Mouse (Mus musculus): ENCODE results near the gene C2cd3.

The C2cd3 gene

DNA sequence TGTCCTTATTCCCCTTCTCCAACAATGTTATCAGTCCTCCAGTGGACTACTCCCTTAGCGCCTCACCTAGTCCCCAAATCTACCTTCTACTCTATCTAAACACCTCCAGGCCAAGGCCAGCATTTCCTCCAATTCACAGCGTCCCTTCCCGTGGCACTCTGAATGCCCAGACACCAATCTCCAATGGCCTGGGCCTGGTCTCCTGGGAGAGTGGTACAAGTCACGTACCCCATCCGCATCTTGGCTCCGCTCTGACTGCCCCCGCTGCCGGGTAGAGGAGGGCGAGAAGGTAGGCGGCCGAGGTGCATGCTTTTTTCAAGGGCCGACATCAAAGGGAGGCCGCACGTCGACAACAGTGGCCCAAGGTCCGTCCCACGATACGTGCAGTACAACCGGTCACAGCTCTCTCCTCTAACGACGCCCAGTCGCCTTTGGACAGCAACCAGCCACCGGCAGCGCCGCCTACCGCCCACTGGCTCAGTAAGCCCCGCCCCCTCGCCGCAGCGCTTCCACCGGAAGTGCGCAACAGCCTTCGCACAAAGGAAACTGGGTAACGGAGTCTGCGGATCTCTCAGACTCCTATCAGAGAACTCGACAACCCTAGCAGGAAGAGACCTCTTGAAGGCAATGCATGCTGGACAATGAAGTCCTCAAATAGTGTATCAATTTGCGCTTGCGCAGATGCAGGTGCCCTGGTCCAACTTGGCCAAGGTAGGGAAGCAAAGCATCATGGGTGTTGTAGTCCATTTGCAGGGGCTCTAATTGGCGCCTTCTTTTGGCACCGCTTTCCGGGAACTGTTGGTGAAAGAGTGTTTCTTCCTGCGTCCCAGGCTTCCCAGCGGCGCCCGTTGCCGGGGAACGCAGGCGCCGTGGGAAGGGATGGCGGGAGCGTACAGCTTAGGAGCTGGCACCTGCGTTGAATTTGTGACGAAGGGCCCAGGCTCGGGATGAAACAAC lies at the start of gene C2cd3, which contains the start of gene Ppme1:
Gene C2cd3 (plus strand): TSS at position 739 of the 957 bp plus-strand sequence.
Gene Ppme1 (minus strand): TSS at position 813 of the 957 bp plus-strand sequence.
- in situ Hi-C loops (cut with MseI, MboI): no loop called here

DNA sequence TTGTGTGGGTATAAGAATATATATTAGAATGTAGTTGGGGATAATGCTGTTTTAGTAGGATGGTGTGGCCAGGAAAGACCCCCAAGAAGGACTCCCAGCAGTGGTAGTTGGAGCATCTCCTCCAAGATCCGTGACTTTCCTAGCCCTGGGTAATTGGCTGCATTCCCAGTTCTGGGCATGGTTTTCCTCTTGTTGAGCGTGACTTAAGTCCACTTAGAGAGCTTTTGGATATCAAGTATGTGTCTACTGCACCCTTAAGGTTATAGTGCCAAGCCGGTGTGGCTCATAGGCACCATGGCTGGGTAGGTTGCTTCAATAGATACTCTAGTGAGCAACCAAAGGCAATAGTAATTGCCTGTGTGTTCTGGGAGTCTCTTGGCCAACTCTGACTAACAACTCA lies 48.3 kb upstream of the C2cd3 start:
- in situ Hi-C loops (cut with MseI, MboI): no loop called here

DNA sequence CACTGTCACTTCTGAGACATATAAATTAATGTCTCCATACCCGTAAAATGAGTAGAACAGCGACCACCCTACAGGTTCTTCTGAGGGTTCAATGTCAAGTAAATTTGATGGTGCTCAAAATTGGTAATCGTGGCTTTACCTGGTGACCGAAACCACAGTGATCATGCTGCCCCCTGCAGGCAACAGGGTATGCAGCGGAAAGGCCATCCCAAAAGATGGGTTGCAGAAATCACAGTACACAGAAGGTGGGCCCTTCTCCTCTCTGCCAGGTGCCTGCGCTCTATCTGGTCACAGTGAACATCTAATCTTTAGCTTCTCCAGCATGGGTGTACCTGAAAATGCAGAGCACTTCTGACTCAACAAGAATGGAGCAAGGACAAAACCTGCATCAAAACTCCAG lies 46.6 kb upstream of the C2cd3 start:
- in situ Hi-C loops (cut with MseI, MboI): loop anchor here in 1 of 2 experiments (5.0 kb wide), 1 partner anchor 43 kb away; no protein-coding TSS in a partner anchor

DNA sequence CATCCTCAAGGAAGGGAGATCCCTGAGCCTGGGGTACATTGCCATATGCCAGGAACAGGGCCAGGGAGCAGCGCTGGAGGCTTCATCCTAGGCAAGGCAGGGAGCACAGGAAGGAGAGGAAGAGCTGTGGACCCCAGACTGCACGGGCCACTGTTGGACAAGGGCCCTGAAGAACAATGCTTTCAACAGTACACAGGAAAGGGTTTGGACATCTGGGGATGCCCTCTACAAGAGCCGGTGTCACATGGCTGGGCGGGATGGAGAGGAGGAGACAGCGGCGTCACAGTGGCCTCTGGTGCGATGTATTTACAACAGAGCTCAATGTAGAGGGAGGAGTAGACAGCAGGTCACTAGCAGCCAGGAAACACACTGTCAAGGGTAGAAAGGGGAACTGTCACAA lies 44.5 kb upstream of the C2cd3 start:
- in situ Hi-C loops (cut with MseI, MboI): loop anchor here in 1 of 2 experiments (5.0 kb wide), 1 partner anchor 45 kb away; no protein-coding TSS in a partner anchor

DNA sequence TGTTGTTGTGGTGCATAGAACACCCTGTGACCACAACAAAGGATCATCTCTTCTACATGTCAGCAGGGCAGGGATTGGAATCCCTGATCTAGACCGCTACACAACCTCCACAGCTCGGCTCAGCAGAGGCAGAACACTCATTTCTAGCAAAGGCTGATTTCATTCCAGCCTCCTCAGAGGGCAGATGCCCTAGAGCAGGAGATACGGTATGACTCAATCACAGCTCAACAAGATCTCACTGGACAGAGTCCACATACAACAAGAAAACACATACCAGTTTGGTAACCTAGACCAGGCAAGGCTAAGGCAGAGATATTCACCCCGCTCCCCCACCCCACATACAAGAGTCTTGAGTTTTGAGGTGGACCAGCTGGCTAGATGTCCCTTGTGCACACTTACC lies 43.4 kb upstream of the C2cd3 start:
- in situ Hi-C loops (cut with MseI, MboI): loop anchor here in 1 of 2 experiments (5.0 kb wide), 1 partner anchor 46 kb away; no protein-coding TSS in a partner anchor

DNA sequence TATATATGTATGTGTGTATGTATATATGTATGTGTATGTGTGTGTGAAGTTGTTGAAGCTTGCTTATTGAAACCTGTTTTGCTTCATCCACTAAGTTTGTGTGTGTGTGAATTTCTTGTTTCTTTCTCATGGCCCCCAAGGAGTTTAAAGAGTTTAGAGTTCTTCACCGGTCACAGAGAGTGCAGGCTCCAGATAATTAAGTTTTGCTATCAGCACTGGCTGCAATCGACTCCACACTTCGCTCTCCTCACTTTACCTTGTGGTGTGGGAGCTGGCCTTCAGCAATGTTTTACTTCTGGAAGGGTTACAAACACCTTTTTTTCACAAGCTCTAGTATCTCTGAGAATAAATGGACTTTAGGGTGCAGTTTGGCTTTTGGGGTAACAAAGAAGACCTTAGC lies 40.8 kb upstream of the C2cd3 start:
- in situ Hi-C loops (cut with MseI, MboI): no loop called here

DNA sequence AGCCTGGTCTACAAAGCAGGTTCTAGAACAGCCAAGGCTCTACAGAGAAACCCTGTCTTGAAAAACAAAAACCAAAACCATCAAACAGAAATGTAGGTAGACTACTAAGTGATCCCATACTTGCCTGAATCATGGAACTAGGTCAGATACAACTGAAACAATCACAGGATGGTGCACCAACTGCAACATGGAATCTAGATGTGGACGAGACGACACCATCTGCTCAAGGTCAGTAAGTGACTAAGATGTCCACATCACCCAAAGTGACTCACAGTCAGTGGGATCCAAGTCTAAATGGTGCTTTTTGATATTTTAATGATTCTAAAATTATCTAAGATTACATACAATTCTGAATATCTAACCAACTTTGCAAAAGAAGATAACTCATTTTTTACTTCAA lies 36.1 kb upstream of the C2cd3 start:
- in situ Hi-C loops (cut with MseI, MboI): no loop called here

DNA sequence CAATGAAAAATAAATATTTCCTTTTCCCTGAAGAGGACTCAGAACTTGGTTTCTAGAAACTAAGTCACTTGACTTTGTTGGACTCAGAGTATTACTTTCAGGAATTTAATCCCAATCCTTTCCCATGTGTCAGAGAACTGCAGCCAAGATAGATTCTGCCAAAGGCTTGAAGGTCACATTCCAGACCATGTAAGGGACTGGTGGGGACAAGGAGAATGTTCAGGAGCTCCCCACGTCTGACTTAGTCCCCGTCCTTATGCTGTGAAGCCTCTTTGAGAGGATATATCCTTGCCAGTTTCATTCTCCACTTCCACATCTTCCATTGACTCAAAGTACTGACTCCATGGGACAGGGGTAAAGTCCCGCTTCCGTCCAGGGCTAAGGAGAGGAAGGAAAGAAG lies 17.0 kb upstream of the C2cd3 start:
- in situ Hi-C loops (cut with MseI, MboI): no loop called here

DNA sequence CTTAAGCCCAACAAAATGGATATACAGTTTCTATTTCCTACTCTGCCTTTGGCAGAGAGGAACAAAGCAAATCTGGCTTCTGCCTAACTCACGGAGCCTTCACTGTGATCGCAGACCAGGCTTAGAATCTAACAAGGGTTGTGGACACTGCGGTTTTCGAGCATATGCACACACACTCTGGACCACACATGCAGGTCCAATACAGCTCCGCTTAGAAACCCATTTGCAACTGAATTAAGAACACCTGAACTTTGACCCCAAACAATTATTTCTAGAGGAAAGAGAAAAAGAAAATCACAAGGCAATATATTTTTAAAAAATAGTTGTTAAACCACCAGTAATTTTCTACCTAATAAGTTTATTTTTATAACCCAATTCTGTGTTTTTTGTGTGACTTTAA lies 15.7 kb upstream of the C2cd3 start:
- in situ Hi-C loops (cut with MseI, MboI): no loop called here

DNA sequence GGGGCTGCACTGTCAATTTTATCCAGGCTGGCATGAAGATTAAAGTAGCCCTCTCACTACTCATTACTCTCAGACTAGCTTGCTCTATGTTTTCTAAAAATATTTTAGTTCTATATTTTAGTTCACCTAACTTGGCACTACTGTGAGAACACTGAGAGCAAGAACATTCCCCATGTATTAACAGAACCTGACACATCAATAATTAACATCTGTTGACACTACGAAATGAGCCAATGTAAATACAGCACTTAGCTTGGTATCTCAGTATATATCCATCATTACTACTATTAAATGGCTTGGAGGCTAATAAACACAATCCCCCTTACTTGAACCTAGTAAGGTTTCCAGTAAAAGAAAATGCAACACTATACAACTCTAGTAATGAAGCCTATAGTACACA lies 15.3 kb upstream of the C2cd3 start:
- in situ Hi-C loops (cut with MseI, MboI): no loop called here

DNA sequence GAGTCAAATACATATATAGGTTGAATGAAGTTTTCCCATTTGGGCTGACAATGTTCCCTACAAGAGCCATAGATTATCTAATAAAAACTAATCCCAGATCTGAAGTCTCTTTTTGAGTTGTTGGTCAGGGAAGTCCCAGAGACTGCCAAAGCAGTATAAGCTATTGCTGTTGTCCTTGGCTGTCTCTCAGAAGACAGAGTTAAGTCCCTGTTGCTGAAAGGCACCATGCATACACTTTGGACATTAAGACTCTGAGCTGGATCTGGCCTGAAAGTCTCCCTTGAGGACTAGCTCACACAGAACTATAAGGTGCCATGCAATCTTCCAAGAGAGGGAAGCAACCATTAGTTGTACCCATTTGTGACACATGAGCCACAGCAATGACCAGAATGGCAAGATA lies 14.2 kb upstream of the C2cd3 start:
- in situ Hi-C loops (cut with MseI, MboI): no loop called here

DNA sequence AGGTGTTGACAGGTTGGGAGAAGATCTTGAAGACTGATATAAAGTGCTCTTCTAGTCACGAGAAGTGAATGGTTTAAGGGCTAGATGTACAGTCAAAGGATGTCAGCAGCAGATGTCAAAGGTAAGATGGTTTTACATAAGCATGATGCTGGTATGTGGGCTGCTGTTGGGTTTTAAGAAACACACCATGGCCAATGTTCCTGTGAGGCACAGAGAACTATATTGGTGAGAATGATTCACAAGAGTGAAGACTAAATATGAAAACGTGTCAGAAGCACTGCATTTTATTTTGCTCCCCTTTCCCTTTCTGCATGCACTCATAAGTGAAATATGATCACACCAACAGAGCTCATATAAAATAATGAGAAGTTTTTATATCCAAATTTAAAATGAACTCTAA lies 8.9 kb upstream of the C2cd3 start:
- in situ Hi-C loops (cut with MseI, MboI): no loop called here

DNA sequence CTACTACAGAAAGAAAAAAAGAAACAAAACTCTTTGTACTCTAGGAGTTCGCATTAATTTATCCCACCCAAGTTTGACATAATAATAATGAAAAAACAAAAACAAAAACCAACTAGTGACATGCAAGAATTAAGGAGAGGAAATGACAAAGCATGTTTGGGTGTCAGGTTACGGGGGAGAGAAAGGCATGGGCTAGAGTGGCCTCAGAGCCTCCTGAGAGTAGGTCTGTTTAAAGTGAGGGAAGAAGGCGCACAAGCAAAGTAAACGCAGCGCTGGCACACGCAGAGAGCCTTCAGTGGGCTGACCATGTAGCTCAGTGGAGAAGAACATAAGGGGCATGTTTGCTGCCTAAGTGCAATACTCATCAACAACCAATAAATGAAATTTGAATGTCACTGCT lies 7.1 kb upstream of the C2cd3 start:
- in situ Hi-C loops (cut with MseI, MboI): no loop called here

DNA sequence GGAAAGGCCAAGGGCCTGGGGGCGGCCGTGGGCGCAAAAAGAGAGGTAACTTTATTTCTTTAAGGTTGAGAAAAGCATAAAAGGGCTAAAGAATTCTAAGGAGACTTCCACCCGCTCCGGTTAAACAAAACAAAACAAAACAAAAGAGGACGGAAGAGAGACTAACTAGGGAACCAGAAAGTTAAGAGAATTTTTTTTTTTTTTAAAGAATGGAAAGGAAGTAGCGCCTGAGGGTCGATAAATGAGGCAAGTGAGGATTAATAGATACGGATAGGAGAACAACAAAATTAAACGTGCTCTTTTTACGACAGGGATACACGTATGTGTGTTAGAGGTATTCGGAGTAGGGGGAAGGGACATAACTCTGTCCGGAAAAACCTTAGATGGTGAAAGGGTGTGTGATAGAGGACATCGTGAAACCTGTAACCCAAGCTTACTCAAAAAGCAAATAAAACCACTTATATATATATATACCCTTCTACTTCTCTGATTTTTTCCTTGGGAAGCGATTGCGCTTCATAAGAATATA lies 483 bp downstream of the C2cd3 start:
- in situ Hi-C loops (cut with MseI, MboI): no loop called here

DNA sequence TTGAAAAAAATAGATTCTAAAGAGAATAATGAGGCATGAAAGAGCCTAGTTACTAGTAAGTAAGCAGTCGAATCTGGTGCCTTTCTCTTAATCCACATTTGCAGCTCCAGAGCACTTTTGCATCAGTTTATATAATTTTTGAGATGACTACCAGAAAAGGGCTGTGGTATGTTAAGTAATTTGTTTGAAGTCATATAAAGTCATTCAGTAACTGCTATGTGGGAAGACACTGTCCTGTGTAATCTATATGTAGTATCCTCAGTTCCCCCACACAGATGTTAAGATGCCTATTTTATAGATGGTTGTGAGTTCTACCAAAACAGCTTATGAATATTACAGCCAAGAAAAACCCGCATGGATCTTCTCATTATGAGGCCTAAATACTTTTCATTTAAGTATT lies 6.2 kb downstream of the C2cd3 start:
- in situ Hi-C loops (cut with MseI, MboI): no loop called here

DNA sequence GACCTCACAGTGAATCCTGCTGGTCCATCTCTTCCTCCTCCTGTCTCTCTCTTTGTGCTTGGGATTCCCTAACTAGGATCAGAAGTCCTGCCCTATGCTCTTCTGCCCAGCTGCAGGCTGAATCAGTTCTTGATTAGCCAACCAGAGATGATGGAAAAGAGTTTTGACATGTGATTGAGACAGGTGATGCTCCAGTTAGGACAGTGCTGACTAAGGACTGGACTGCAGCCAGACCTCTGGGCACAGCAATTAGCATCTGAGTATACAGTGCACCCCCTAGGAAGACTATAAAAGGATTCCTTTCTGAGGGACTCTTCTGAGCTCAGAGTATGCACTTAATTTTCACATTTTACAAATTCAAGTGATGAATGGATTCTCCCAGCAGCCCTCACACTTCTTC lies 9.1 kb downstream of the C2cd3 start:
- in situ Hi-C loops (cut with MseI, MboI): no loop called here

DNA sequence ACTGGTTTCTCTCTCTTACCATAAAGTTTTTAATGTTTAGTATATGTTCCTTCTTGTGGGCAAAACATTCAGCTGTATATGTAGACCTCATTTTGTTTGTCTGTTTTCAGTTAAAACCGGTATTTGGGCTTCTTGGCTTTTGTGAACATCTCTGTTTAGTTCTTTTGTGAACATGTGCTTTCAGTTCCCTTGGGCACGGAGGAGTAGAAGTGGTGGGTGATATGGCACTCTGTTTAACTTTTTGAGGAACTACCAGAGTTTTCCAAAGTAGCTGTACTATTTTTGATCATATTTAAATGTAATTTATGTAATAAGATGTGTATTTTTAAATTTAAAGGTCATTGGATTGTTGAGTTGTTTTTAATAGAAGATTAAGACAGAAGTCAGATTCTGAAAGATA lies 11.2 kb downstream of the C2cd3 start:
- in situ Hi-C loops (cut with MseI, MboI): no loop called here

DNA sequence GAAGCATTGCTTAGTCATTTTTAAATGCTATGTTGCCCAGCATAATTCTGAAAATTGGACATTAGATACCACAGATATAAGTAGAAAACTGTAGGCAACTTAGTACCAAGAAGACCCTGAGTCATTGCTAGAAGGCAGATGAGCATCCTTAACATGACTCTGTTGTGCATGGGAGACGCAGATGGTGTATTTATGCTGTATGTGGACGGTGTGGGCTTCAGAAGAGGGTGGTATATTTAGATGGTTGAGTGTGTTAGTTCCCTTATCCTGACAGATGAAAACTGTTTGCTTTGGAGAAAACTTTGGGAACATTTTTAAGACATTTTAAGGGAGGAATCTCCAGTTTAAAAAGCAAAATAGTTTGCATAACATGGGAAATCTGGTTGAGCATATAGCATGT lies 16.1 kb downstream of the C2cd3 start:
- in situ Hi-C loops (cut with MseI, MboI): no loop called here

DNA sequence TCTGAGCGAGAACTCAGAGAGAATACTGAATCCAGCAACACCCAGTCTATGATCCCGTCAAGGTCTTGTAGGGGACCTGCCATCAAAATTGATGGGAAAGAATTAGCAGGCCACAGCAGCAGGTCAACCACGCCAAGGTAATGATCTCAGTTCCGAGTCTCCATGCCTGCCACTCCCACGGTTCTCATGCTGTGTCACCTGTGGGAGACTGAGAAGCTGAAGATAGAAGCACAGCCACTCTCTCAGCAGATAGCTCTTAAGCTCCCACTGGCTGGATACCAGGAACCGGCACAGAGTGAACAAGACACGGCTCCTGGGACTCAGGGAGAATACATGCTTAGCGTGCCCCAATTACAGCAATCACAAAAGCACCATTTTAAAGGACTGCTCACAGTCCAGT lies 18.1 kb downstream of the C2cd3 start:
- in situ Hi-C loops (cut with MseI, MboI): no loop called here

DNA sequence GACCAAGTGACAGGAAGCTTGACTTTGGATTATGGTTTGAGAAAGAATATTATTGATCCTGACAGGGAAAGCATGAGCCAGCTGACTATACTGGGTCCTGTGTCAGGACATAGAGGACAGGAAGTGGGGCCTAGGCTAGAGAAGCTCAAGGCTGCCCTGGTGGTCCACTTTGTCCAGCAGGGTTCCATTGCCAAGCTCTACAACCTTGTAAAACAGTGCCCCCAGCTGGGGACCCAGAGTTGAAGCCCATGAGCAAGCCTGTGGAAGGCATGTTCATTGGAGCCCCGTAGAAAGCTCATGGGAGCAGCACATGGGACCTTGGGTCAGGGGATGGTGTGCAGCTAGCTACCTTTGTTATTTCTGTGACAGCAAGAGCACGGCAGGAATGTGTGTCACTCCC lies 20.2 kb downstream of the C2cd3 start:
- in situ Hi-C loops (cut with MseI, MboI): no loop called here

DNA sequence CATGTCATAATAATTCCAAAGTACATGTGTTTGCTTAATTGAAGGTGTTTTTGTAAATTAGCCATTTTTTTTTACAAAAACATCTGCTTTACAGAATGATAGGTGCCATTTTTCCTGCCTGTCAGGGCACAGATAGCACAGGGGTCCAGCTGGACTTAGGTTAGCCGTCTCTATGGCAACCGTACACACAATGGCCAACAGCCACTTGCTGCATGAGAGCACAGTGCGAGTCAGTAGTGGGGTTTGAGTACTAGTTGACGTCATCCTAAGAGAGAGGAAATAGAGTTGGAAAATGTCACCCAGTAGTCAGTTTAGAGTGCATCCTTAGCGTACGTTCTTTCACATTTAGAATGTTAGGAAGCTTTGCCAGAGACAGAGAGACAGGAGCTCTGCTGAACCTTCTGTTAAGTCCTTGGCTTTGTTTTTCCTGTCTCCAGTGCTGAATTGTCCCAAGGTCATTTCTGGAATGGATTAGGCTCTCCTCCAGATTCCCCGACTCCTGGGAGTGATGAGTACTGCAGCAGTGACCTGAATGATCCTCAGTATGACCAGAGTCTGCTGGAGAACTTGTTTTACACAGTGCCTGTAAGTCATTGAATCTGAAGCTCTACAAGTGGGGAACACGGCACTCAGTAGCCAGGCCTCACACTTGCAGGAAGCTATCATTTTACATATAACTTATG lies 27.3 kb downstream of the C2cd3 start:
- in situ Hi-C loops (cut with MseI, MboI): no loop called here

DNA sequence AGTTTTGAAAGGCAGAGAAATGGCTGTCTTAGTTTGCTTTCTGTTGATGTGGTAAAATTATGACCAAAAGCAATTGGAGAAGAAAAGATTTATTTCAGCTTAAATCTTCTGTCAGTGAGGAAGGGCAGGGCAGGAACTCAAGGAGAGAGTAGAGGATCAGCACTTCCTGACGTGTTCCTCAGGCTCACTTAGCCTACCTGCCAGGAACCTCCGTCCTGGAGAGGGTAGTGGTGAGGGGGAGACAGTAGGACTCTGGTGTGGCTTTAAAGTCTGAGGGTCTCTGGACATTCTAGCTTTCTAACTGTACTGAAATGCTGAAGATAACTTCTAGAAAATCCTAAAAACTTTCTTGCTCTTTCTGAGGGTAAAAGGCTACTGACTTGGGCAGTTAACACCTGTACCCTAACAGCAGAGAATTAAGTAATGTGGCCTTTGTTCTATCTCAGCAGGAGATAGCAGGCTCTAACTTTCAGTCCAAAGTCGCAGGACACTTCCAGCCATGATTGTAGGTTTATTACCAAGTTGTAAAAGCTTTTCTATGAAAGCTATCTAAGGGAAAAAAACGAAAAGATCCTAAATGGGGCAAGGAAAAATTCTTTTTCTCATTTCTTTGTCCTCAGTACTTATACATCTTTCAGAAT lies 29.0 kb downstream of the C2cd3 start:
- in situ Hi-C loops (cut with MseI, MboI): no loop called here

Data from mouse trophoblast stem cell (cell line).